Mouse (Mus musculus) c-Kit-positive CD71-negative TER-119-negative erythroid progenitor cells, embryonic 14.5 days (primary cell): Measurements from ENCODE around the gene Nhlh1.

Source experiments
- DNase-seq: peaks from one replicate; pipeline ENCODE4 v3.0.0-alpha.2; 2013; ENCODE audit warnings: low read depth

Gene Nhlh1

GRCm38 (mm10) chr1:172053541-172054440, 3.6 kb downstream of the Nhlh1 start:
- no peak for DNase-seq

- DNase-seq, result no peak
These were observed 4.5 kb downstream of the Nhlh1 start for GRCm38 (mm10) chr1:172052766-172053279.

GRCm38 (mm10) chr1:172049131-172049782, 8.1 kb downstream of the Nhlh1 start:
- DNase-seq, result no peak

GRCm38 (mm10) chr1:172048241-172048734, 9.1 kb downstream of the Nhlh1 start:
- DNase-seq, result no peak

GRCm38 (mm10) chr1:172046938-172047337, 10.4 kb downstream of the Nhlh1 start:
- DNase-seq, result peak; percentile 71

- DNase-seq, result no peak
These were observed 11.0 kb downstream of the Nhlh1 start for GRCm38 (mm10) chr1:172046410-172046809.

GRCm38 (mm10) chr1:172029914-172030313, 27.5 kb downstream of the Nhlh1 start:
- no peak for DNase-seq

- DNase-seq, result no peak
These were observed 28.7 kb downstream of the Nhlh1 start, which contains the start of gene Vangl2 for GRCm38 (mm10) chr1:172028394-172029275. Gene Vangl2, minus strand, starts transcription at chr1:172028444.

- no peak for DNase-seq
These were observed 29.6 kb downstream of the Nhlh1 start for GRCm38 (mm10) chr1:172027809-172028102.

GRCm38 (mm10) chr1:172027010-172027808, 30.2 kb downstream of the Nhlh1 start:
- peak; percentile 68 for DNase-seq

GRCm38 (mm10) chr1:172026201-172026901, 31.0 kb downstream of the Nhlh1 start:
- DNase-seq, result peak; percentile 6

GRCm38 (mm10) chr1:172025201-172025904, 32.0 kb downstream of the Nhlh1 start:
- no peak for DNase-seq

GRCm38 (mm10) chr1:172024140-172024895, 33.1 kb downstream of the Nhlh1 start:
- DNase-seq, result no peak

- DNase-seq, result no peak
These were observed 37.4 kb downstream of the Nhlh1 start for GRCm38 (mm10) chr1:172019863-172020521.

GRCm38 (mm10) chr1:172019339-172019738, 38.0 kb downstream of the Nhlh1 start:
- no peak for DNase-seq

GRCm38 (mm10) chr1:172018336-172019311, 38.7 kb downstream of the Nhlh1 start:
- DNase-seq, result no peak

GRCm38 (mm10) chr1:172017517-172018070, 39.8 kb downstream of the Nhlh1 start:
- DNase-seq, result no peak
